Mouse (Mus musculus) hematopoietic multipotent progenitor cell, adult 10-12 weeks (in vitro differentiated cells): ENCODE measurements around the gene Gm21828. TPM values are rescaled to one million over a fixed set of nuclear protein-coding genes. Genes with fewer than 3 reads are reported as not detected.

Experiments
- polyA plus RNA-seq: library from polyadenylated mRNA; stranded (reverse); fragments of >175 nt; gene quantifications from 2 replicates; pipeline ENCODE4 v1.2.3, GENCODE M21; 2012; ENCODE audit warnings: low replicate concordance

The Gm21828 gene
- not detected in 2 replicates for polyA plus RNA-seq

GRCm38 (mm10) chrY:13223828-13224227 lies at the start of gene Gm21828:
TSS of gene Gm21828 (minus strand) at chrY:13223928.

GRCm38 (mm10) chrY:13252091-13252490 lies 28.4 kb upstream of the Gm21828 start, which contains the start of the genes Gm21440 and Gm21454:
TSS of gene Gm21440 (plus strand) at chrY:13252391.
TSS of gene Gm21454 (plus strand) at chrY:13252442.

Other genes with a start within 250 kb of the Gm21828 start
- not detected in 2 replicates for gene Gm20807, start 181.0 kb downstream of the Gm21828 start, polyA plus RNA-seq
- gene Gm21891, start 90.4 kb downstream of the Gm21828 start, polyA plus RNA-seq: not detected in 2 replicates
- not detected in 2 replicates for gene Gm21425, start 62.0 kb downstream of the Gm21828 start, polyA plus RNA-seq
- not detected in 2 replicates for gene Gm21440, start 28.5 kb upstream of the Gm21828 start, polyA plus RNA-seq
- gene Gm21454, start 28.5 kb upstream of the Gm21828 start, polyA plus RNA-seq: not detected in 2 replicates
- gene Gm21725, start 125.1 kb upstream of the Gm21828 start, polyA plus RNA-seq: not detected in 2 replicates
- not detected in 2 replicates for gene Gm21866, start 241.7 kb upstream of the Gm21828 start, polyA plus RNA-seq